Mouse (Mus musculus): Measurements from ENCODE around the gene Usp29.

Gene Usp29

GRCm38 (mm10) chr7:6816706-6817376 lies 86.5 kb downstream of the Usp29 start:
- no peak for DNase-seq (ENCODE audit: low read depth)

GRCm38 (mm10) chr7:6820296-6820695 lies 89.9 kb downstream of the Usp29 start:
- DNase-seq (ENCODE audit: low read depth) = no peak

- no peak for DNase-seq (ENCODE audit: low read depth)
Measured at GRCm38 (mm10) chr7:6822633-6823032, 92.3 kb downstream of the Usp29 start.

GRCm38 (mm10) chr7:6823673-6824072 lies 93.3 kb downstream of the Usp29 start:
- DNase-seq (ENCODE audit: low read depth) = no peak

GRCm38 (mm10) chr7:6825966-6826647 lies 95.7 kb downstream of the Usp29 start:
- DNase-seq (ENCODE audit: low read depth) = no peak

GRCm38 (mm10) chr7:6829148-6829547 lies 98.8 kb downstream of the Usp29 start:
- DNase-seq (ENCODE audit: low read depth) = no peak

- DNase-seq (ENCODE audit: low read depth) = no peak
Measured at GRCm38 (mm10) chr7:6834950-6835349, 104.6 kb downstream of the Usp29 start.

GRCm38 (mm10) chr7:6835351-6835750 lies 105.0 kb downstream of the Usp29 start:
- no peak for DNase-seq (ENCODE audit: low read depth)

GRCm38 (mm10) chr7:6837297-6837925 lies 107.0 kb downstream of the Usp29 start:
- DNase-seq (ENCODE audit: low read depth) = no peak

- DNase-seq (ENCODE audit: low read depth) = no peak
Measured at GRCm38 (mm10) chr7:6837926-6838554, 107.7 kb downstream of the Usp29 start.

- DNase-seq (ENCODE audit: low read depth) = no peak
Measured at GRCm38 (mm10) chr7:6840860-6841259, 110.5 kb downstream of the Usp29 start.

- DNase-seq (ENCODE audit: low read depth) = no peak
Measured at GRCm38 (mm10) chr7:6849495-6849894, 119.1 kb downstream of the Usp29 start.

- no peak for DNase-seq (ENCODE audit: low read depth)
Measured at GRCm38 (mm10) chr7:6850321-6850720, 119.9 kb downstream of the Usp29 start.

- no peak for DNase-seq (ENCODE audit: low read depth)
Measured at GRCm38 (mm10) chr7:6851256-6851655, 120.9 kb downstream of the Usp29 start.

- no peak for DNase-seq (ENCODE audit: low read depth)
Measured at GRCm38 (mm10) chr7:6851717-6852503, 121.5 kb downstream of the Usp29 start.

GRCm38 (mm10) chr7:6855613-6856405 lies 125.4 kb downstream of the Usp29 start:
- DNase-seq (ENCODE audit: low read depth) = no peak

- no peak for DNase-seq (ENCODE audit: low read depth)
Measured at GRCm38 (mm10) chr7:6858694-6859270, 128.4 kb downstream of the Usp29 start.

GRCm38 (mm10) chr7:6860689-6861088 lies 130.3 kb downstream of the Usp29 start:
- DNase-seq (ENCODE audit: low read depth) = no peak

- DNase-seq (ENCODE audit: low read depth) = no peak
Measured at GRCm38 (mm10) chr7:6866351-6866750, 136.0 kb downstream of the Usp29 start.

GRCm38 (mm10) chr7:6868831-6869230 lies 138.5 kb downstream of the Usp29 start:
- no peak for DNase-seq (ENCODE audit: low read depth)

- DNase-seq (ENCODE audit: low read depth) = no peak
Measured at GRCm38 (mm10) chr7:6869556-6869955, 139.2 kb downstream of the Usp29 start.

All from c-Kit-positive CD71-positive TER-119-negative erythroid progenitor cells, embryonic 14.5 days (primary cell).